Mouse (Mus musculus): ENCODE results near the gene Cacna1i.

DNA sequence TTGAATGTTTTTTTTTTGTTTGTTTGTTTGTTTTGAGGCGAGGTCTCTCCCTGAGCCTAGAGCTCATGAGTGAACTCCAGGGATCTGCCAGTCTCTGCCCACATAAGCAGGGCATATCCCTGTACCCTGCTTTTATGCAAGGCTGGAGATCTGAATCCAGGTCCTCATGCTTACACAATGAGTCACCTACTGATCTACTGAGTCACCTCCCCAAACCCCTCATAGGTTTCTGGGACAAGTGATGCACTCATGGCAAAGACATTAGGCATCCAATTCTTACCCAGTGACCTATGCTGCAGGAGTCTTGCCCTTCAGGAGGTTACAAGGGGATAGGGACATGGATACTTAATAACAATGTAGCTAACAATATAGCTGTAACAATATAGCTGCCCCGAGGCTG is 100.1 kb downstream of the Cacna1i start:
- TF ChIP-seq POLR2A (IDR thresholded peaks at IDR 0.05; ENCODE audit: insufficient read depth, low read length) (no peak), EP300 (IDR thresholded peaks at IDR 0.05; ENCODE audit: insufficient read depth, low read depth, low read length) (no peak), CTCF (IDR thresholded peaks at IDR 0.05; ENCODE audit: low read depth, low read length) (no peak)

All from ES-Bruce4 (cell line).